Mouse (Mus musculus) ZHBTc4 (cell line): ENCODE measurements around the gene Lingo1.

Source experiments
- DNase-seq: peaks from one replicate; pipeline ENCODE4 v3.0.0-alpha.2; 2011; ENCODE audit warnings: low read depth, low spot score

The Lingo1 gene

DNA sequence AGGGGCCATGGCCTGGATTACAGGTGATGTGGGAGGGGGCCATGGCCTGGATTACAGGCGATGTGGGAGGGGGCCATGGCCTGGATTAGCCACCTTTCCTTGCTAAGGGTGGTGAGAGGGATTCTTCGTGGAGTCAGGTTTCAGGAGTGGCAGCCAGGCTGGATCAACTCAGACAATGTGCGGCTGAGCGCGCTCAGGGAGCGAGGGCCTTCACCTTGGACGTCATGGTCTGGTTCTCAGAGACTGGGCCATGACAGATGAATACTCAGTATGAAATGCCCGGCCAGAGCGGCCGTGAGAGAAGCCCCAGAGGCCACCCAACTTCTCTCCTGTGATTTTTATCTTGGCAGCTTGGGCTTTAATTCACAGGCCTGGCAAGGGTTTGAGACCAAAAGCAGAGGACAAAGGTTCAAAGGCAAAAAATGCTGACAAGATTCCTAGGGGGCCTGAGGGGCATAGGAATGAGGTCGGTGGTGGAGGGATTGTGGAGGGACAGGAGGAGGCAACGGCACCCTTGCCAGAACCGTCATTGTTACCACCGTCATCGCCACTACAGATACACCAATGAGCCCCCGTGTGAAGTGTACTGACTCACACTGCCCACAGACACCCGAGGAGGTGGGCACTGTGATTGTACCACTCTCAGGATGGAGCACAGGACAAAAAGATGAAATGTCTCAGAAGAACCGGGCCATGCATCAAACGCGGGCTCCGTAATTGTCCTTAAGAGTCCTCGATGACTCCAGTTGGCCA, 117.2 kb downstream of the Lingo1 start:
- DNase-seq: no peak

DNA sequence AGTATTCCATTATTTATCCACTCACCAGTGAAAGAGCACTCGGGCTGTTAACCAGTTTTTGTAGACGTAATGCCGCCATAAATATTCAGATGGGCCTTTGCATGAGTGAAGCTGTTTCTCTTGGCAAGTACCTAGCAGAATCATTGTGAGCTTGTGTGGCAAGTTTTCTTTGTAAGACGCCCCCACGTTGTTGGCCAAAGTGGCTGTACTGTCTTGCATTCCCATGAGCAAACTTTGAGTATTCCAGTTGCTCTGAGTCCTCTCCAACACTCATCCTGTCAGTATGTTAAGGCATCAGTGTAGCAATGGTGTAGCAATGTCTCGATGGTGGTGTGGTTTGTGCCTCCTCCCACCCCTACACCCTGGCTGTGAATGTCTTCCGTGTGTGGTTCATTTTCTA, 120.6 kb downstream of the Lingo1 start:
- no peak for DNase-seq

DNA sequence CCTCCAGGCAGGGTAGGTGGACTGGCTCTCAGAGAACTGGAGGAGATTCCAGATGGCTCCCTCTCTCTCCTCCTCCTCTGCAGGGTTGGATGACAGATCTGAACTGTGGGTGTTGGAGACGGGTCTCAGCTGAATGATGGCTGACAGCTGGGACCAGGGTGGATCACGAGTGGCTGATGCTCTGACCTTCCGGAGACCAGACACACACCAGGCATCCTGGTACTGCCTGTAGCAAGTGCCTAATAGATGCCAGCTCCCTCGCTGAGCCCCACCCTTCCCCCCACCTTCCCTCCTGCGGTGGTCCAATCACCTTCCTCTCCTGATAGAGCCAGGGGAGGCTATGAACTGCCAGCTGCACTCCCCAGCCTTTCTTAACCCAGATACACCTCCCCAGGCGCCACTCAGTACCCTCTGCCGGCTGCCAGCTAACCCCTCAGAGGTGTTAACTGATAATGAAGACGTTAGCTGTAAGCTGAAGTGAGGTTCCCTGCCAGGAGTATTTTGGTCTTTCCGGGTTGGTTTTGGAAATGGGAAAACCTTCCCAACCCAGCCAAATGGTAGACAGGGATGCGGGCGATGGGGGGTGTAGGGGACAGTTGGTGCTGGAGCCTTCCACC, 126.6 kb downstream of the Lingo1 start:
- no peak for DNase-seq

DNA sequence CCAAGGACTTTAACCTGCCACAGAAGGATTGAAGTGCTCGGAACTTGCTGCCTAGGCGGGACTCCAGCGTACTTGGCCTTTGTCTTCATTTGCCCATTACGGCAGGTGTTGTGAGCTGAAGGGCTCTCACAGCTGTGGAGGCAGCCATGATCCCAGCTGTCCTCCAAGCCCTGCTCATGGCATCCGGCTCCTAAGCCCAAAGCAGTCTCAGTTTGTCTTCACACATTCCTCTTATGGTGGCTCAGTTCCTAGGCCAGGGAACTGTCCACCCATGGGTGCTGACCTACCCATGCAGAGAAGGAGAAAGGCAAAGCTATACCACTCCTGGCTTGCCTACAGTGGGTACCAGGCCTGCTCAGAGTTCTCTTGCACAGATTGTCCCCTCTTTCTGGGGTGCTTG, 132.1 kb downstream of the Lingo1 start:
- DNase-seq: peak; percentile 45

- DNase-seq: no peak
Measured at GRCm38 (mm10) chr9:56662946-56663345, 133.3 kb downstream of the Lingo1 start.

DNA sequence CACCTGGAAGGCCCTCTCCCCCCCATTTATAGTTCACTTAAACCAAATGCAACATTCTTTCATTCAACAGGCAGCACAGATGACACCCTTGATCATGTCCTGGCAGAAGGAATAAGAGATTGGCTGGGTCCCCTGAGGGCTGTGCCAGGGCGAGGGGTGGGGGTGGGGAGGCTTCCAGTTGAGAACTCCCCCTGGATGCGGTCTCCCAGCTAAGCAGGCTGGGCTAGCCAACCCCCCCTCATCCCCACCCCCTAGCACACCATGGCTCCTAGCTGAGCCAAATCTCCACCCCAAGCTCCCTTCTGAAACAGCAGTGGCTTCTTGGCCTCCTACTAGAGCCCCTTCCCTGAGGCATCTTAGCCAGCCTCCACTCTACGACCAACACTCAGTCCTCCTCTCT, 133.9 kb downstream of the Lingo1 start:
- no peak for DNase-seq

DNA sequence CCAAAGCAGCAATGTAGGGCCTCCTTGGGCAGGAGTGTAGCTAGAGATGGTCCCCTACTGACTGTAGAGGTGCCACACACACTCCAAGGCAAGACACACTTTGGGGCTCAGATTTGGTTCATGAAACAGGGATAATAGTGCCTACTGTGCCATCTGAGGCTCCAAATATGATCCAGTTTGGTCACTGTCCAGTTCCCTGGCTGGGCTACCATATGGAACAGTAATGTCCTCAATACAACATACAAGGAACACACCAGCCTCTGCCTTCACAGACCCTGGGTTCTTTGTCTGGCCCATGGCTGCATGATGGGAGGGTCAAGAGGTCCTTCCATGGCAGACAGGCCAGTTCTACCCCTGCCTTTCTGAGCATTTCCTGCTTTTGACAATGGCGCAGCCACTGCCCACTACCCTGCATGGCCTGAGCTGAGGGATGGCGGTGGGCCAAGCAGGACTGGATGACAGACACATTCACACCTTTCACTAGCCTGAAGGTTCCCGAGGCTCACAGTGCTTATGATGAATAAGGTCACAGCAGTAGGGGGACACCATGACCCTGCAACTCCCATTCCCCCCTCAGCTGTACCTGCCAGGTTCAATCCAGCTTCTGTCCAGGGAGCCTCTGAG, 134.9 kb downstream of the Lingo1 start:
- no peak for DNase-seq

- DNase-seq: no peak
Measured at GRCm38 (mm10) chr9:56658580-56658979, 137.7 kb downstream of the Lingo1 start.

- no peak for DNase-seq
Measured at GRCm38 (mm10) chr9:56657996-56658398, 138.3 kb downstream of the Lingo1 start.

DNA sequence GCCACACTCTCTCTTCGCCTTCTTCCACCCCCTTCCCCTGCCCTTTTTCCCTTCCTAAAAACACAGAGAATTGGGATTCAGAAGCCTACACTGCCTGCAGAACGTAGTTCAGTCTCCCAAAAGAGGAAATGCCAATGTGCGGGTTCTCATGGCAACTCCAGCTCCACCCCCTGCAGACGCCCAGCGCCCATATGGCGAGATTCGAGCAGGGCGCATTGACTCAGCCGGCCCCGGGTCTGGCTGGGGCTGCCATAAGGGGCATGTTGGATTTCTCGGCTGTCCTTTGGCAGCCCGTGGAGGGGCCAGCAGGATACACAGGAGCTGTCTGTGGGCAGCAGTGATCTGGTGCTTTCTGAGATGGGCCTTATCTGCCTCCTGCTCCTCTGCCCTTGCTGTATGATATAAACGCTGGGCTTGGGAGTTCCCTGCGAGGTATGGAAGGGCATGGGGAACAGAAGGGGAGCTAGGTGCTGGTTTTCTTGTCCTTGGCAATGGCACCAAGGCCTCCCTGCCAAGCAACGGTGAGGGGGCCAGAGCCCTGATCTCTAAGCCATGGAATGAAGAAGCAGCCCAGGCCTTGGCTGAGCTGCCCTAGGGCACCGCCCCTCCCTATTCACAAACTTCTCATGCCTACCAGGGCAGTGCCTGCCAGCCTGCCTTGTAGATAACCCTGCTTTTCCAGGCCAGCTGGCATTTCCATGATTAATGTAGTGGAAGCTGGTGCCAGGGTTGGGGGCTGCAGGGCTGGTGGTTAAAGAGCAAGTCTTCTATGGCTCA, 139.3 kb downstream of the Lingo1 start:
- no peak for DNase-seq

GRCm38 (mm10) chr9:56655167-56655566, 141.1 kb downstream of the Lingo1 start:
- peak; percentile 16 for DNase-seq

GRCm38 (mm10) chr9:56652551-56652950, 143.7 kb downstream of the Lingo1 start:
- no peak for DNase-seq

- peak; percentile 23 for DNase-seq
Measured at GRCm38 (mm10) chr9:56651586-56651985, 144.7 kb downstream of the Lingo1 start.

DNA sequence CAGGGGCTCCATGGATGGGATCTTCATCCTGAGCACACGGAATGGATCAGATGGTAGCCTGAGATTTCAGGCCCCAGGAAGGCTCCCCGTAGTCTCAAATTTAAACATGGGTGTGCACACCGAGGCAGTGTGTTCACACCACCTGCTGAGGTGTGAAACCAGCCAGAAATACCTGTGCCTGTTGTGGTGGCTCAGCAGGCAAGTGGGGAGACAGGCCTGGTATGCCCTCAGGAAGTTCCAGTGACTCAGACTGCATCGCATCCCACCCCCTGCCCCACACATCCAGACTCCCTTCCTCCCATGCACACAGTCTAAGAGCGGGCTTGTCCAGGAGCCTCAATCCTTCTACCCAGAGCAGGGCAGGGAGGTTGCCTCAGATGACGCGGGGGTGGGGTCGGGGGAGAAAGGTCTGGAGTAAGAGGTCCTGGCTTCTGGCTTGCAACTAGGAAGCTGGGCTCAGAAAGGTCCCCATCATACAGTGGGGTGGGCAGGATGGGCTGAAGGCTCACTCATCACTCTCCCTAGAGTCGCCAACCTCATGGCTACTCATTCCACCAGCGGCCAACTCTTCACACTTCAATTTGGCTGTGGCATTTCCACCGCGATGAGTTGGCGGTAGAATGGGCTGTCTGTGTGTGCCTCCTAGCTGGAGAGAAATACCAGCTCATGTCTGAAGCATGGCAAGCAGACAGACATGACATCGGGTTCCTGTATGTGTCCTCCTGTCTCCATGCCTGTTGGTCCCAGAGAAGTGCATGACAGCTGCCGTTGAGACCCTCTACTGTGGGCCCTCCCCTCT, 149.8 kb downstream of the Lingo1 start:
- DNase-seq: no peak

DNA sequence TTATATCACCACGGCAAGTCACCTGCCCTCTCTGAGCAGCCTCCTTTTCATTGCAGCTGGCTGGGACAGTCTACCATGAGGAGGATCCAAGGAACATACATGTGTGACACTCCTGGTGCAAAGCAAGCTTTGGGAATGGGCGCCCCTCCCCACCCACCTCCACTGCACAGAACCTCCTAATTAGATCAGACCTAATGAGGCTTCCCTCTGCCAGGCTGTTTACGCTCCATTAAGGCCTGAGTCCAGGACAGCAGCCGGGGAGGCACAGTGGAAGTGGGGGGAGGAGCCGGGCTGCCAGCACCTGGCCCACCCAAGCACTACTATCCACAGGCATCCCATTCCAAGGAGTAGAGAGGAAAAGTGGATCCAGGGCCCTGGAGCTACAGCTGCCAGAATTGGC, 152.8 kb downstream of the Lingo1 start:
- no peak for DNase-seq

DNA sequence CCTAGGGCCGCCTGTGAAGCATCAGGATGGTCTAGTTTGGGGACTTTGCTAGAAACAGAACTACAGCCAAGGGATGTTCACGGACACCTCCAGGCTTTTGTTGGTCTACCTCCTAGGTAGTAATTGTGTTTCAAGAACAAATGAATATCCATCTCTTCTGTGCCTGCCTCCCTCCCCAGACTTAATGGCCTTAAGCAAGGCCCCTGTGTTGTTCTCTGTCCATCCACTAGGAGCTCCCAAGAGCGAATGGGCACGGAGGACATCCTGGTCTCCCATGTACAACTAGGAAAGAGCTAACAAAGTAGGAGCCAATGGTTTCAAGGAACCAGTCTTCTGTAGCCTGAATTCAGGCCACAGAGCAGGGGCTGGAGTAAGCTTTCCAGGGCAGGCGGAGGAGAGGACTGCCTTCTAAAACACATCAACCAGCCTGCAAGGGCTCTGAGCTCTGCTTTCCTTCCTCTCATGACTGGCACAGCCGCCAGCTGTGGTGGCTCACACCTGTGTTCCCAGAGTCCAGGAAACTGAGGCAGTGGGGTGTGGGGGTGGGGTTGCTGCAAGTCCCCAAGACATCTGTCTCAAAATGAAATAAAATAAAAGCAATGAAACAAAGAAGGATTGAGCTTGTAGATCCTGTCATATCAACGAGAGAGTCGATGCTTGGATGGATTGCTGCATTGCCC, 157.9 kb downstream of the Lingo1 start:
- peak; percentile 86 for DNase-seq

GRCm38 (mm10) chr9:56637403-56637857, 158.8 kb downstream of the Lingo1 start:
- DNase-seq: peak; percentile 43

DNA sequence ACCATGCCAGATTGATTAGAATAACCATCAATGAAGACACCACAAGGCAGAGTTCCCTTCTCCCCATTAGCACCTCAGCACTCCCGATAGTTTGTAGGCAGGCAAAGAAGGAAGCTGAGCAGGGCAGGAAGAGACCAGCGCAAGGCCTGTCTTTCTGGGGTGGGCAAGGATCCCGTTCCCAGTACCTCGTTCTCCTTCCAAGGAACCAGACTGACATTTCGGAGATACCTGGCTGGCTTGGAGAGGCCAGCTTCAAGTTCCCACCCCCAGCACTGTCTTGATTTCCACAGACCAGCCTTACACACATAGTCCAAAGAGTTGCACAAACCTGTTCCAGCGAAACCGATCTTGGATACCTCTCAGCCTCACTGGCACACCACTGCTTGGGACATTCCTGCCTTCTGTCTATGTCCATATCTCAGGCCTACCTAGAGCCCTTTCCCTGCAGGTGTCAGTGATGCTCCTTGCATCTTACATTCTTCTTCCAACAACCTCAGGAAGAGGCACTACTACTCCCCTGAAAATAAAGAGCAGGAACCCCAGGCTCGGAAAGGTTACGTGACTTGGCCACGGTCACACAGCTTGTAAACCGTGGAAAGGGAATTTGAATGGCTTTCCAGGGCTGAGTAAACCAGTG, 159.4 kb downstream of the Lingo1 start:
- no peak for DNase-seq

- peak; percentile 90 for DNase-seq
Measured at GRCm38 (mm10) chr9:56636214-56636613, 160.1 kb downstream of the Lingo1 start.

DNA sequence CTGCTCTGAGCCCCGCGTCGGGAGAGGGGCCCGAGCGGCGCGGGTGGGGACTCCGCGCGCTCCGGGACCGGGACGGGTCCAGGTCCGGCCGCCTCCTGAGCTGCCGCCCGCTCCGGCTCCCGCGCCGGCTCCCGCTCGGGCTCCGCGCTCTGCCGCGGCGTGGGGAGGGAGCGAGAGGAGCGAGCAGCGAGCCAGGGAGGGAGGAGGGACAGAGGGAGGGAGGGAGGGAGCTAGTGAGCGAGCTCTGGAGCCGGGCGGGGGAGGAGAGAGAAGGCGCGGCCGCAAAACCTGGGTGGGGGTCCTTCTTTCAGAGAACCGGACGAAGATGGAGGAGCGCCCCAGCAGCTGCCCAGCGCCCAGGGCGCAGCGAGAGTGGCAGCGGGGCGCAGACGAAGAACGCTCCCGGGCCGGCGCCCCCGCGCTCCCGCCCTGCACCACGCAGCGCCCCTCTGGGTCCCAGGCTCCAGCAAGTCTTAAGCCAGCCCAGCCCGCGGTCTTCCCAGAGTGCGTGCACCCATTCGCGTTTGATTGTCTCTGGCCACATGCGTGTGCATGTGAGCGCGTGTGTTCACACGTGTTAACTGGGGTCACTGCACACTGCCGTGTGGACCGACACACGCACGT, 160.7 kb downstream of the Lingo1 start:
- DNase-seq: peak; percentile 80
